Mouse (Mus musculus) lung, postnatal 25 days (tissue): ENCODE results near the gene Myh9.
A peak's percentile ranks its signal among the peaks of the same experiment; 100 is the strongest.

Experiments used
- DNase-seq: peaks from one replicate; pipeline ENCODE4 v3.0.0; 2022; ENCODE audit warnings: low spot score

Myh9 gene

DNA sequence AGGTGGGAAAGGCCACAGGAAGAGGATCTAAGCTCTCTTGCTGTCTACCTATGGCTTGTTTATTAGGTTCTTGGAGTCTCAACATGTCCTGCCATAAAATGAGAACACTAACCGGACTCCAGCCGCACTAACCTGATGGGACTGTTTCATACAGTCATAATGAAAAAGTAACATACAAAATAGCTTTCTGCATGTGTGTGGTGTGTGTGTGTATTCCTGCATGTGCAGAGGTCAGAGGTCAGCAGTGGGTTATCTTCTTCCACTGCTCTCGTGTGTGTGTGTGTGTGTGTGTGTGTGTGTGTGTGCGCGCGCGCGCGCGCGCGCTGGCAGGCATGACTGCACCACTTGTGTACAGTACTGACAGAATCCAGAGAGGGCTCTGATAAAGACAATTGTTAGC, 13.7 kb downstream of the Myh9 start:
- DNase-seq = no peak

DNA sequence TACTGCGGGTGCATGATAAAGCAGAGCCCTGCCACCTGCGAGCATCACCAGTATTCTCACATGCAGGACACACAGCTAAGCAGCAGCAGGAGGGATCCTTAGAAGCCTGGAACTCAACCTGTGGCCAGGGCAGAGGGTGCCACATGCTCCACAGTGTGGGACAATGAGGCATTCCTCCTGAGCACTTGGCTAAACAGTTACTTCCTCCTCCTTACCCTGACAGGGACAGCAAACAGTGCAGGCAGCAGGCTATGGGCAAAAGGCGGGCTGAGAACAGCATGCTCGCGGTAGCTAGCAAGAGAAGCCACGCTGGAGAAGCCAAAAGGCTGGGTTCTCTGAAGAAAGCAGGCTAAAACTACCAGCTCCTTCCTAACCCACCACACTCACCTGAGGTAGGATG, 14.2 kb downstream of the Myh9 start:
- DNase-seq = no peak

DNA sequence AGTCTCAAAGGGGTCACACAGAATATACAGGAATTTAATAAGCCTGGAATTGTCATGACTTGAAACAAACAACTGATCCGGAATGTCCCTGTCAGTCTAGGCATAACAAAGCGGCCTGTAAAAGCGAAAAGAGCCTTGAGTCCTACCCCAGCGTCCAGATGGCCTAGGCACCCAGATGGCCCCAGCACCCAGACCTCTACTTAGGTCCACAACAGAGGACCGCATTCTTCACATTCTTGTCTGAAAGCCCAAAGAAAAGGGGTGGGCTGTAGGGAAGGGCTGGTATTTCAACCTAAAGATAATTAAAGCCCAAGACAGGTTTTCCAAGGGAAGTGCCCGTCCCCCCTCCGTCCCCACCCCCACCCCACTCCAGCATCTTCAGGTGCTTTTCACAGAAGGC, 14.6 kb downstream of the Myh9 start:
- DNase-seq = no peak

DNA sequence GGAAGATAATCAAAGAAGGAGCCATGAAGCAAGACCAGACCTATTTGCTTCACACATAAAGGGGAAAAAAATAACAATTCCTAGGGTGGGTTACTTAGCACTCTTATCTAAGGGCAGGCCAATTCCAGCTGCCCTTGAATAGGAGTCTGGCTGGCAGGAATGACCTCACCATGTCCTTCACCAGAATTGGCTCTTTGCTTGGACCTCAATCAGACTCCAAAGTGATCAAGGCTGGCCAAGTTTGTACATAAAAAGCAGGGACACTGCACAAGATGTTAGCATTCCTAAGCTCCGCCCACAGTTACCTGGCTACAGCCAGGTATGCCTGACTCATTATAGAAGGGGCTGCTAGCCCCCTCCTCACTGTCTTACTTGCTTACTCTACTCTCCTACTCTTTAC, 16.6 kb downstream of the Myh9 start:
- no peak for DNase-seq

DNA sequence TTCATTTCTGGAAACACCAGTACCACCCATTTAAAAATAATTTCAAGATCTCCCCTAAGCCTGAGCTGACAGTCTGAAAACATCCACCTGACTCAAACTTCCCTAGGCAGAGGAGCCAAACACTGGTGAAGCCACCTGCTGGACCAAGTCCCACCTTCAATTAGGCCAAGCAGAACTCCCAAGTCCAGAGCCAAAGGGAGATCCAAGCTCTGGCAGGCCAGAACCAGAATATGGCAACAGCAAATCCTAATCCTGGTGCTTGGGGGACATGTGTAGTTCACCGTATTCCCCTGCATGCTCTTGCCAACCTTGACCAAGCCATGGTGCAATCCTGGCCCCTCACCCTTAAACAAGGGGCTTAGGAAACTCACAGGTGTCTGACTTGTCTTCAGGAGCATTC, 17.7 kb downstream of the Myh9 start:
- DNase-seq = no peak

DNA sequence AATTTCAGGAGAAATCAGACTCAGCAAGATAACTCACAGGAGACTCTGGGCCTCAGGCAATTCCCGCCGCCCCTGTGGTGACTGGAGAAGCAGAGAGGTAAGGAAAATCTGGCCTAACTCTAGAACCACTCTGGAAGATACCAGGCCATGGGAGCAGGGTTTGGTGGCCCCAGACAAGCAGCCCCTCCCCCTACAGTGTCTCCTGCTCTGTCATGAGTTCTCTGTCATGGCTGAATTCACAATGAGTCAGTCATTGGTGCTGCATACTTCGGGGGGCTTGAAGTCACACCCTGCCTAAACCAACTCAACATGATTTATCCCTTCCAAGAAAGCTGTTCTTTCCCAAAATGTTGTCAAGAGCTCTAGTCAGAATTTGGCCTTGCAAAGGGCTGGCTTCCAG, 18.3 kb downstream of the Myh9 start:
- DNase-seq = no peak

DNA sequence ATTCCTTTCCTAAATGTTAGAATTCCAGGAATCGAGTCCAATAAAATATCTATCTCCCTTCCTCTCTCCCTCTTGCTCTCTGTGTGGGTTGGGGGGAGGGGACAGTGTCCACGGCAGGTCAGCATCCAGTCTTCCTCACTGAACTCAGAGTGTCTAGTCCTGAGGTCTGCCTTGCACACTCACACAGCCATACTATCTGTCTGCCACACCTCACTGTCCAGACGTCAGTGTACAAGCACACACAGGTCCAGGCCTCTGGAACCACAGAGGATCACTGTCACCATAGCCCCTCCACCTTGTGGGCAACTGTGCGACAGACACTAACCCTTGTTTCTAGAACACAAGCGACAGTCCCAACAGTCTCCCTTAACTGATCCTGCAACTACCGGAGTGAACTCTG, 18.8 kb downstream of the Myh9 start:
- no peak for DNase-seq

DNA sequence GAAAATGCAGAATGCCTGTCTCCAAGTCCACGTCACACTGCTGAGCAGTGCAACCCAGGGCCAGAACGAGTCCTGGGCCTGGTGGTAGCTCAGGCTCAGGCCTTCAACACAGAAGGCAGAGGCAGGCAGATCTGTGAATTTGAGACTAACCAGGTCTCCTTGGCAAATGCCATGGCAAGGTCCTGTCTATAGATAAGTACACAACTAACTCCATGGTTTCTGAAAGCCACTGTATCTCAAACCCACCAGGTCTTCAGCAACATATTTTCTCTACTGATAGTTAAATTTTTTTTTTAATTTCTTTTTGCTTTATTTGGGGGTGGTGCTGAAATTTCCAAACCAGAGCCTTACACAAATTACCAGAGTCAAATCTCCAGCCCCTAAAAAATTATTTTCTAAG, 19.3 kb downstream of the Myh9 start:
- no peak for DNase-seq

DNA sequence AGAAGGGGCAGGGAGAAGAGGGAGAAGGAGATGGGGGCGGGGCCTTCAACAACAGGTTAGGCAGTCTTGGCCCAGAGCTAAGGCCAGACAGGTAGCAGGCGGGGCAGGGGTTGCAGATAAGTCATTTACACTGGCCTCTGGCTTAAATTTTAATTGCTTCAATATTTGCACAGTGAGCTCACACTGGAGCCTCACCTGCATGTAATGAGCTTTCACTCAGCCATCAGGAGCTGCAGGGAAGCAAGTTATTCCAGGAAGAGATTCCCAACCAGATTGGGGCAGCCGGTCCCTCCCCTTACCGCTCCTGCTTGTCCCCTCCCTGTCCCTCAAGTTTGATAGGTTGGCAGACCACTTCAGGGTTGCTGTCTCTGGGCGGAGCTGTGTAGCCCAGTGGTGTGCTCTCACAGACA, 19.9 kb downstream of the Myh9 start:
- peak; percentile 85 for DNase-seq

DNA sequence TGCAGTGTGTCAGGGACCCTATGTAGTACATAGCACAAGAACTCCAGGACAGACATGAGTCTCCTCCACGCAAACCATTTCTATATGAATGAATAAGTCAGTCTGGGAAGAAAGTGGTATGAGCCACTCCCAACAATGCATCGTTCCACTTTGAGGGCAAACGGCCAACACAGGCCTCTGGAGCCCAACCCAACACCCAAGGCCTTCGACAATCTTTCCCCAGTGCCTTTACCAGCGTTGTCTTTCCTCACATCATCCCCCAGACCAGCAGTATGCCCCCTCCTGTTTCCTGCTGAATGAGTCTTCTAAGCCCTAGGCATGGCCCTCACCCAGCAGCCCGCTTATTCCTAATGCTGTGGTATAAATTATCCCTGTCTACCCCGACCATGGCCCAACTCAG, 20.6 kb downstream of the Myh9 start:
- no peak for DNase-seq

DNA sequence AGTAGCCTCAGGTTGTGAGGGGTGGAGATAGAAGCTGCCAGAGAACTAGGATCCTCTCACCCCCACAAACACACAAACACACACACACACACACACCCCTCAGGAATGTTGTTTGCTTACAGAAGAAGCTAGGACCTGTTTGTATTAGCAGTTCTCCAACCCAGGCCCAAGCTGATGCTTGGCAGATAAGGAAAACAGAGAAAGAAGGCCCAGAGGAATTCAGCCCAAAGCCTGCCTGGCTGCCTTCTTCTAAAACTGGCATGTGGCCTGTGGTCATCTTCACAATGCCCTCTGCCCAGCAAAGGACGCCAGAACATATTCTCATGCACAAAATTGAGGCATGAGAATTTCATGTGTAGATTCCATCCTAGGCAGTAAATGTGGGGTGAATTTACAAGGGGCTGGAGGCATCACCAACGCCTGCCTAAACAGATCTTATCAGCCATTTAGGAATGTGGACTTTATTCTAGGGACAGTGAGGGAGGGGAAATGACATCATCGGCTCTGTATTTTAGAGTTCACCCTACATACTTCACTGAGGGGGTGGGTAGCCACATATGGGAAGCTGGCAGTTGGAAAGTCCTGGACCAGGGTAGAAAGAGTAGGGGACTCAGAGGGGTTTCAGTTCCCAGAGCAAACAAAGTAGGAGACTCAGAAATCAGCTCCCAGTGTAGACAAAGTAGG, 21.4 kb downstream of the Myh9 start:
- peak; percentile 69 for DNase-seq

DNA sequence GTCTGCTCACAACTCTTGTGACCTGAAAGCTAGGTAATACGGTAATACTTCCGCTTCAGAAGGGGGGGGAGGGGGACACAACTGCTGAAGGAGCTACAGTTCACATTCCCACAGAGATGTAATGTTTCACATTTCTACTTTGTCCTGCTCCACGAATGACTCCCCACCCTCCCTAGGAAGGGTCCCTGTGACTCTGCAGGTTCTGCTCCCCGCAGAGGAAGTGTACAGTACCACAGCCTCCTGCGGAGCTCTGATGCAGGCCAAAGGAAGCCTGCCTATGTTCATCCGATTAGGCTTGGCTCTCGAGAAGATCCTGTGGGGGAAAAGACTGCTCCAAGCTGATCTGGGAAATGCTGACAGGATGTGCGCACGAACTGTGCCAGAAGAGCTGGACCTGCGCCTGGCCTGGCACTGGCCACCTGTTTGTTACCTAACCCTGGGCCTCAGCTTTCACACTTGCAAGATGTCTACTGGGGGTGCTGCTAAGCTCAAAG, 22.0 kb downstream of the Myh9 start:
- DNase-seq = peak; percentile 86

DNA sequence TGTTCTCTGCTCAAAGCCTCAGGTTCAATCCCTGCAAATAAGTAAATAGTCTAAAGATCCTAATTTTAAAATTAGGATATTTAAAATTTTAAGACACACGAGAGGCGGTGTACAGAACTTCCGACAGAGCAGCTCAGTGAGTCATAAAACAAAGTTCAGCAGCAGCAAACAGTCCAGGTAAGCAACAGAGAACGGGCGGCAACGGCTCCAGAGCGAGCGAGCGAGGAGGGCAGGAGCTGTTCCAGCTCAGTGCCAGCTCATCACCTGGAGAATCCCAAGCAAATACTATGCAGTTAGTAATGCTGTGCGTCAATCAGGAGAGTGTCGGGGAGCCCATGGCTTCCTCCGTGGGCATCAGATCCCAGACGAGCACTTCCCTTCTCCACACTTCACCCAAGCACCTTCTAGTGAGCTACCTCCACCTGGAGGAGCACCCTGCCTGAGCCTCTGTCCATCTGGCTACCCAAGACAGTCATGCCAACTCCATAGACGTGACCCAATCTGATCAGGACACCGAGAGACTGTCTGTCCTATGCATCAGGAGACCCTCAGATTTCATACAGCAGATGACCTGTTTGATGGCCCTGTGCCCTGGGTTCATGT, 23.3 kb downstream of the Myh9 start:
- DNase-seq = no peak

DNA sequence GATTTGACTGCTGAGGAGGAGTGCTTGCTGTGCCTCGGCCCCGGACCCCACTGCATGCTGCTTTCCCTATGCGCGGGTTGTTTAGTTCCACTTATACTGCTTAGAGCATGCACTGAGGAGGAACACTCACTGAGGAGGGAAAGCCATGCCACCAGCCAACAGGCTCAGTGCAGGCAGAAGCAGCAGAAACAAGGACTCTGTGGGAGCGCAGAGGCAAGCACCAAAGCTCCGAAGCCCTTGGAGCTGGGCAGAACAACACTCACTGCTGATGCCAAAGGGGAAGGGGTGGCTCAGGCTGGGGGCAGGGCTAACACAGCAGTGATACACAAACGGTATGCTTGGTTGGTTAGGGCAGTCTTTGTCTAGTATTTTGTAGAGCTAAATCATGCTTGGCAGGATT, 24.6 kb downstream of the Myh9 start:
- DNase-seq = no peak

DNA sequence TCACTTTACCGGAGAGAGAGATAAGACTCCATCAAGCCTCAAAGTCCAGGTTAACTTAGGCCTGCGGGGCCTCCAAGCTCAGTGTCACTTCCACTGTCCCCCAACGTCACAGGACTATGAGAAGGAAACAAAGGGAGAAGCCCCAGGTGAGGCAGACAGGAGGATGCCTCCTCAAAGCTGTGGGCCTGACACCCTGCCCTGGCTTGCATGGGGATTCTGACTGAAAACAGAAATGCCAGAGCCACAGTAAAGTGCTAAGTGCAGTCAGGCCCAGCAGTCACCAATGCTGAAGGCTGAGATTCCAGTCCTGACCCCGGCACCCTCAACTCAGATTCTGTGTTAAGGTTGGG, 25.4 kb downstream of the Myh9 start:
- DNase-seq = no peak

DNA sequence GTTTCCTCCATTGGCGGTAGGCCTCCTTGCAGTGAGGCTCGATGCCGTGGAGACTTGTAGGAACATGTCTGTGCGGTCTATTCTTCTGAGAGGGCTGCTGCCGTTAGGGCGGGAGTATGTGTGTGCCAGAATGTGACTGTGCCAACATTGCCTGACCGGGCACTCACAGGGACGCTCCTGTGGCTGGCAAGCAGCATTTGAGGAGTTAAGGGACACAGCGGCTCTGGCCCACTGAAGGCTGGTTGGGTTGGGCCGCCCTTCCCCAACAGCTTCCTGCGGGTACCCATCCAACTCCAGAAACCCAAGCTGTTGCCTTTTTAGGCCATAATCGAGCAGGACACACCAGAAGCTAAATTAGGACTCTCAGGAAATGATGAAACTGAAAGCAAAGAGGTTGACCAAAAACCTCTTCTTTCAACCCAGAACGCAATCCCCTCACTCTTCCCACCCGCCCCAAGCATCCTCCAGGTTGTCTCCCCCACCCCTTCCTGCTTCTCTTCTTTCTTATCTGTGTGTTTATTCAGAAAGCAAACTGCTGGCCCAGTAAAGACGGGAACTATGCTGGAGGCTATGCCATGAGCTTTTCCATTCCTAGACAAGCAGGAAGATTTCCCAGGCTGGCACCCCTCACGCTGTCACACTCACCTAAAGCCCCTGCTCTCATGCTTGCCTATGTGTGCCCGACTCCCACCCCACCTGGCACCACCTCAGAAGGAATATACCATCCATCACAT, 25.9 kb downstream of the Myh9 start:
- DNase-seq = peak; percentile 66

DNA sequence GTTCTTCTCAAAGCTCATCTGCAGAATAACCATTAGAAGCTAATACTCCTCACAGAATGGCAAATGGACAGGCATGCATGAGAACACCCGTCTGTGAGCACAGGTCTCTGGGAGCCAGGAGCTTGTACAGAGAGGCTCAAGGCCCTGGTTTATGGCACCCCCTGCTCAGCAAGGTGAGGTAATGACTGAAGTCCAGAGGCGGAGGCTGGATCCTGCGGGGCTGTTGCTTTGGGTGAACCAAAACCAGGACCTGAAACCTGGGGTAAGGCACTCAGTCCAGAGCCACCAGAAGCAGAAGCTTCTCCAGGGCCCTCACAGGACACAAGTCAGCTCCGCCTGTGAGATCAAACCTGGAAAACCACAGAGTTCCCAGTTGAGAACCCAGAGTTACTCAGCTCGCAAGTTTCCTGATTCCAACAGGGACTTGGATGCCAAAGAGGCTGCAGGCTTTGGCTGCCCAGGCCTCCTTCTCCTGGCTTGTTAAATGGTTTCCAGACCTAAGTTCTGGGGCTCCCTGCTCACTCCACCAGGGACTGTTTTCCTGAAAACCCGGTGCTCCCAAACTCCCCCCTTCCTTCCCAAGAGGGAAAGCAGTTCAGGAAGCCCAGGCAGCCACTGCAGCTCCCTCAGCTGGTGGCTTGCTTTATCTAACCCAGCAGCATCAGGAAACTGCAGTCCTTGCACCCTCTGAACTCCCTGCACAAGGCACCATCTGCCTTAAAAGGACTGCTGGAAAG, 28.2 kb downstream of the Myh9 start:
- DNase-seq = no peak

DNA sequence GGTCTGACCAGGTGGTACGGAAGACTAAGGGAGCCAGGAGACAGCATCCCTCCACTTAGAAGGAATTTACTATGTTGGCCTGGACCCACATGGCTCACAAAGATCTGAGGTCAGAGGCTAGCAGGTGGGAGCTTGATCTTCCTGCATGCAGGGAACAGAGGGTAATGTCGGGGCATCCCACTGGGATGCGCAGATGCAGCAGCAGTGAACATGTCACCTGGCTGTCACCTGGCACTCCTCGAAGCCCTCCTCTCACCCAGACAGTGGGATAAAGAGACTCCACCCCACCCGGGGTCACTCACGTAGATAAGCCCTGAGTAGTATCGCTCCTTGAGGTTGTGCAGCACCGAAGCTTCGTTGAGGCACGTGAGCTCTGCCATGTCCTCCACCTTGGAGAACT, 29.4 kb downstream of the Myh9 start:
- no peak for DNase-seq

DNA sequence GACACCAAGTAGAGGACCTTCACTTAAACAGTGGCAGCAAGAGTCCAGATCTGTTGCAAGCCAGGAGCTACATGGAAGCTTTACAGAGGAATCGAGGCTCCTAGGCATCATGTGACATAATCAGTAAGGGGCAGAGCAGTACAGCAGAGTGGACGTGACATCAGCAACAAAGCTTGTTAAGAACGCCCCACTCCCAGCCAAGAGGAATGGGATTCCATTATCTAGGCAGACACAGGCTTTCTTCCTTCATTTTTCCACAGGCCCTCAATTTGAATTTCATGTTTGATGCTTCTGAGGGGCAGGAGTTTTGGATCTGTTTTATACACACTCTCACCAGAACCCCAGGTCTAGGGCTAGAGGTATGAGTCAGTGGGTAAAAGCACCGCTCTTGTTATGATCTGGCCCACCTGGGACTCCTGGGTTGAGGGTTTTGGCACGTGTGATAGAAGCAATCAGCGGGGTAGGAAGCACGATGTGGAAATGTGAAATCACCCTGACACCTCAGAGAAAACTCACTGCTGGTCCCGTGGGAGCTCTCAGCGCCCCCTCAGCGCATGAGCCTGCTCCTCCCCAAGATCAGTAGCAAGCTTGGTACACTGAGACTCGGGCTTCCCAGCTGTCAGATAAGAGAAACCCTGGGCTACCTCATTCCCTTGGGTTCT, 30.7 kb downstream of the Myh9 start:
- no peak for DNase-seq

DNA sequence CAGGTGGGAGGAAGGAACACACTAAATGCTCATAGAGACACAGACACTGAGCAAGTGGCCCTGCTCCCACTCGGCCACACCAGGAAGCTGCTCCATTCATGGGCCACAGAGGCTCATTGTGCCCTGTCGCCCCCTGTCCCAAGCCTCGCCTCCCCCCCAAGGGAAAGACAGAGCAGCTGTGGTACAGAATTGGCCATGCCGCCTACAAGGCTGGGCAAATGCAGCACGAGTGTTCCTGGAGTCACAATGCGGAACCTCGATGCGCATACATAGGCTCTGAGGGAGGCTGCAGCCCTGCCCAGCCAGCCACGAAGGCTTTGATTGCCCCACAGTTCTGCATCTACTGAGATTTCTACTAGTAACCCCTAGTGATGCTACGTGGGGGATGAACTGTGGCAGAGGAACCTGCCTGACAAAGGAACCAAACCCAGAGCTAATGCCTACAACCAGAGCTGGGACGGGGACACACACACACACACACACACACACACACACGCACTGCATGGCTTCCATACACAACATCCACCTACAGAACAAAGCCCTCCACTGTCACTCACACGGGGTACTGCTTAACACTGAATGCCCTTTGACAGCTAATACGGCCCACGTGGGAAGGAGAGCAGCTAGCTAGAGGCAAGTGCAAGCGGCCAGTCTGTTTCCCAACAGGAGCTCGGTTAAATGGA, 31.4 kb downstream of the Myh9 start:
- DNase-seq = no peak

DNA sequence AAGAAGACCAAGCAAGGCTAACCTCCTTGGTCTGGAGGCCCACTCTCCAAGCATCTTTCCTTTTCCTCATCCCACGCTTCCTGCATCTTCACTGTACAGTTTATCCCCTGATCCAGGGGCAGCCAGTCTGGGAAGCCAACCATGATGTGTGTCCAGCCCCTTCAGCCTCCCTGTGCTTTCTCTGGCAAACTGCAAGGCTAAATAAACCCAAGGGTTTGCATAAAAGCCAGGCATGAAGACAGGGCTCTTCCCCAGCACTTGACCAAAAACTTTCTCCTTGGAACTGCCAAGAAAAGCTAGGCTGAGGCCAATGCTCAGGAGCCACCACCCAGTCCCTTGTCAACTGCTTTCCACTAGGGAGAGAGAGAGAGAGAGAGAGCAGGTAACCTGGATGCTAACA, 32.5 kb downstream of the Myh9 start:
- no peak for DNase-seq

DNA sequence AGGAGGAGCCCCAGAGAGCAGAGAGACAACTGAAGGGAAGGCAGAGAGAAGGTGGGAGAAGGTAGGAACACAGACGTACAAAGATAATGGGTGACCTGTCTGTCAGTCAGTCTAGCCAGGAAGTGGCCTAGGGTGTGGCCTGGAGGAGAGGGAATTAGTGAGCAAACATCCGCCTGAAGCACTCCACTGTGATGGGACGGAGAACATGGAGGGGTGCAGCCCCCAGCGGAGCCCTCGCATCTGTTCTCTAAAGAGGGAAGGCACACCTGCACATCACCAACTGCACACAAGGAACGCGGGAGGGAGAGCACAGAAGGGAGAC, 34.8 kb downstream of the Myh9 start:
- DNase-seq = no peak
